ENCODE assay signal across 20 mouse cellular contexts in genomic region chr7:112326852-112327251, GRCm38 (mm10).
DNase-seq lines count a peak whose midpoint lies in the region; ATAC-seq and TF ChIP-seq lines count a peak whose summit lies in the region.
"Had no signal": no experiment of that assay in that cellular context is flagged by ENCODE, and none has a peak within 500 bp of the region (broad histone marks: within the 10 kb centered on the region; RNA-seq: fewer than 3 reads in every experiment).

No protein-coding gene starts in this region.

- peak; percentile 88 for TF ChIP-seq EP300 in lung, postnatal 0 days (IDR thresholded peaks at IDR 0.05)

- no peaks in the 10 kb centered on the region for H3K9me3 ChIP-seq in kidney, embryonic 15.5 days (replicated peaks)
- H3K9me3 ChIP-seq in lung, postnatal 0 days (ENCODE audit: low read length): no peaks in the 10 kb centered on the region
- H3K9me3 ChIP-seq: forebrain, embryonic 12.5 days; liver, embryonic 13.5 days; neural tube, embryonic 12.5 days had no signal

- H3K27me3 ChIP-seq in kidney, embryonic 15.5 days: no peaks in the 10 kb centered on the region
- H3K27me3 ChIP-seq in lung, postnatal 0 days (replicated peaks; ENCODE audit: insufficient read depth, low read length): no peaks in the 10 kb centered on the region
- H3K27me3 ChIP-seq: forebrain, embryonic 12.5 days; liver, embryonic 13.5 days; neural tube, embryonic 12.5 days; Patski had no signal

- ATAC-seq in kidney, embryonic 15.5 days (replicated peaks; ENCODE audit: low FRiP score): no peak
- ATAC-seq in lung, postnatal 0 days: peak; percentile 50
- ATAC-seq: inflammation-experienced regulatory T-cells, adult 6 months; Patski had no signal

- H3K4me2 ChIP-seq in kidney, embryonic 15.5 days: no peak overlapping the region
- no peak overlapping the region for H3K4me2 ChIP-seq in lung, postnatal 0 days (replicated peaks; ENCODE audit: low read depth, low read length)
- H3K4me2 ChIP-seq: forebrain, embryonic 12.5 days; liver, embryonic 13.5 days; neural tube, embryonic 12.5 days had no signal

- no peak overlapping the region for H3K9ac ChIP-seq in kidney, embryonic 15.5 days
- H3K9ac ChIP-seq in lung, postnatal 0 days (replicated peaks; ENCODE audit: low read depth): no peak overlapping the region
- H3K9ac ChIP-seq: forebrain, embryonic 12.5 days; liver, embryonic 13.5 days; neural tube, embryonic 12.5 days had no signal

- 0 out of 2 replicates have a peak, but pooled peaks cover 6% of the 10 kb centered on the region for H3K4me1 ChIP-seq in kidney, embryonic 15.5 days
- H3K4me1 ChIP-seq in lung, postnatal 0 days (ENCODE audit: insufficient read depth, low read depth, low read length): no peaks in the 10 kb centered on the region
- H3K4me1 ChIP-seq: forebrain, embryonic 12.5 days; liver, embryonic 13.5 days; neural tube, embryonic 12.5 days had no signal

- intact Hi-C loops in heart, postnatal 14 days (cut with DNase I): no loop called here
- intact Hi-C loops in gastrocnemius, postnatal 14 days (cut with DNase I; ENCODE audit: low total_unique reads): no loop called here

- no peak overlapping the region for H3K4me3 ChIP-seq in kidney, embryonic 15.5 days (replicated peaks)
- no peak overlapping the region for H3K4me3 ChIP-seq in lung, postnatal 0 days (ENCODE audit: low read depth, low read length)
- H3K4me3 ChIP-seq: forebrain, embryonic 12.5 days; liver, embryonic 13.5 days; neural tube, embryonic 12.5 days had no signal

- peaks cover 16% of the 10 kb centered on the region for H3K36me3 ChIP-seq in kidney, embryonic 15.5 days
- H3K36me3 ChIP-seq in lung, postnatal 0 days (ENCODE audit: insufficient read depth, low read length): peaks cover 28% of the 10 kb centered on the region
- H3K36me3 ChIP-seq: forebrain, embryonic 12.5 days; neural tube, embryonic 12.5 days had no signal

- 91% methylated on average over 4 of the region's 4 CpGs for WGBS in kidney, embryonic 15.5 days
- WGBS in lung, postnatal 0 days: 57% methylated on average over 4 of the region's 4 CpGs

- 0 out of 2 replicates have a peak overlapping the region, but pooled peaks have one; percentile 20 for H3K27ac ChIP-seq in kidney, embryonic 15.5 days
- peak overlapping the region; percentile 55; the same call in 1 of the 2 replicates for H3K27ac ChIP-seq in lung, postnatal 0 days (ENCODE audit: low read length)
- H3K27ac ChIP-seq: forebrain, embryonic 12.5 days; liver, embryonic 13.5 days; neural tube, embryonic 12.5 days had no signal

- TF ChIP-seq CTCF in lung, postnatal 0 days (IDR thresholded peaks at IDR 0.05): no peak

- peak; percentile 93 for DNase-seq in heart, adult 11 months
- DNase-seq in heart, postnatal 14 days: no peak
- no peak for DNase-seq in kidney, postnatal 4 days
- peak; percentile 46 to 61 for DNase-seq in lung, adult 18-20 months
- no peak for DNase-seq in lung, postnatal 4 days
- peak; percentile 31 for DNase-seq in lung, postnatal 0 days (ENCODE audit: low spot score)
- DNase-seq in gastrocnemius, postnatal 14 days: no peak
- DNase-seq: adrenal gland, postnatal 36 days; B cell, adult 2 months; cerebellum, postnatal 10 days; embryo, embryonic 11 days; gastrocnemius, postnatal 25 days; heart, postnatal 10 days; liver, embryonic 13.5 days; thymus, adult 2 months had no signal

Comparison
In these comparisons a context has a peak if more than half of its experiments do, and no peak if none do; other contexts are left out.
1. DNase-seq: peak in heart, adult 11 months (single experiment), lung, adult 18-20 months (2 of 2) and lung, postnatal 0 days (single experiment); none in heart, postnatal 14 days (0 of 2), kidney, postnatal 4 days (0 of 2), lung, postnatal 4 days (0 of 2) and gastrocnemius, postnatal 14 days (single experiment).